Mouse (Mus musculus): Measurements from ENCODE around the gene Prl7c1.
"Not testable (repeated sequence)": the region's sequence is repeated elsewhere in the genome, so short reads cannot be mapped to it uniquely, and the experiment has no call there.

Prl7c1 gene

GRCm38 (mm10) chr13:27780704-27781103 is at the start of gene Prl7c1:
Gene Prl7c1, minus strand, starts transcription at chr13:27780804.
- not testable (repeated sequence) for DNase-seq (ENCODE audit: low spot score)

GRCm38 (mm10) chr13:27802765-27803164 is 22.2 kb upstream of the Prl7c1 start:
- DNase-seq (ENCODE audit: low spot score), result no peak

- DNase-seq (ENCODE audit: low spot score), result no peak
Observed at GRCm38 (mm10) chr13:27801354-27801753, 20.8 kb upstream of the Prl7c1 start, which contains the start of gene Prl2a1. Gene Prl2a1, plus strand, starts transcription at chr13:27801654.

GRCm38 (mm10) chr13:27799303-27799702 is 18.7 kb upstream of the Prl7c1 start:
- no peak for DNase-seq (ENCODE audit: low spot score)

- DNase-seq (ENCODE audit: low spot score), result no peak
Observed at GRCm38 (mm10) chr13:27734512-27735186, 46.0 kb downstream of the Prl7c1 start.

GRCm38 (mm10) chr13:27730286-27730959 is 50.2 kb downstream of the Prl7c1 start:
- DNase-seq (ENCODE audit: low spot score), result not testable (repeated sequence)

GRCm38 (mm10) chr13:27725057-27725456 is 55.5 kb downstream of the Prl7c1 start:
- DNase-seq (ENCODE audit: low spot score), result not testable (repeated sequence)

All from T-cell, adult 2 months (primary cell).